Mouse (Mus musculus) G1E (cell line): ENCODE measurements around the gene Naa35.

Experiments
- CTCF ChIP-seq: IDR thresholded peaks from 2 replicates; pipeline ENCODE4 v1.5.1; 2012; ENCODE audit warnings: low read depth, low read length, inconsistent platforms, mixed read lengths
- GATA1 ChIP-seq: IDR thresholded peaks from 2 replicates; pipeline ENCODE4 v1.6.1; 2012; ENCODE audit warnings: borderline replicate concordance, low read length, inconsistent platforms, mixed read lengths
- GATA2 ChIP-seq: IDR thresholded peaks from 2 replicates; pipeline ENCODE4 v1.6.1; 2012; ENCODE audit warnings: low read depth, low read length, inconsistent platforms, borderline replicate concordance
- TAL1 ChIP-seq: conservative IDR thresholded peaks from 2 replicates; pipeline ENCODE4 v1.6.1; 2012; ENCODE audit warnings: low read depth, low read length, inconsistent platforms, mixed read lengths

DNA sequence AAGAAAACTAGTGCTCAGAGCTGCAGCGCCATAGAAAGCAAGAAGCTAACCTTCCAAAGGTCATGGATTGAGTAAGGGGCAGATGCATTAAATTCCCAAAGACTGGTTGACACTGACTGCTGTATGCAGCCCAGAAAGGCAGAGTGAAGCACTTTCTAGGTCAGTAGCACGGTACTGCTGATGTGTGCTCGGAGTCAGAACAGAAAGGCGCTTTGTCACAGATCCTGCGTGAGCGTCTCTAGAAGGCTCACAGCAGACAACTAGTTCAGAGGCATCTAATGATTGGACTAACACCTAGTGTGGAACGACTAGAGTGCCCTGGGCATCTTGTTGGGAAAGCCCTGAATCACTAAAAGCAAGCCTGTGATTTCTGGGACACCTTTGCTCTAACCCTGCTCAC is 52.7 kb downstream of the Naa35 start:
- TF ChIP-seq CTCF, result no peak
- TF ChIP-seq GATA1, result no peak
- TF ChIP-seq GATA2, result no peak
- TF ChIP-seq TAL1, result no peak
